Mouse (Mus musculus): ENCODE measurements around the gene Drd5. TPM values are rescaled to one million over a fixed set of nuclear protein-coding genes. Genes with fewer than 3 reads are reported as not detected.

The Drd5 gene
- not detected in 2 replicates for polyA plus RNA-seq (2016; fragmentation: Nextera tagmentation; extraction: Ambion mirVana)

- H3K4me3 ChIP-seq = peak within 1 kb of the TSS; percentile 54
- no peaks in the 10 kb centered on the region for H3K9me3 ChIP-seq (replicated peaks)
- H3K27ac ChIP-seq = no peak within 1 kb of the TSS
- DNase-seq (ENCODE audit: low spot score) = peak; percentile 53
- WGBS = 3% methylated on average over 67 of the region's 67 CpGs
- peaks cover 79% of the 10 kb centered on the region for H3K27me3 ChIP-seq (ENCODE audit: low read depth, poor library complexity, severe bottlenecking)
- no peaks in the 10 kb centered on the region for H3K36me3 ChIP-seq
- H3K4me1 ChIP-seq = peaks cover 11% of the 10 kb centered on the region
Measured at GRCm38 (mm10) chr5:38318966-38319786, at the start of gene Drd5. Gene Drd5 (plus strand): TSS chr5:38319367.

DNA sequence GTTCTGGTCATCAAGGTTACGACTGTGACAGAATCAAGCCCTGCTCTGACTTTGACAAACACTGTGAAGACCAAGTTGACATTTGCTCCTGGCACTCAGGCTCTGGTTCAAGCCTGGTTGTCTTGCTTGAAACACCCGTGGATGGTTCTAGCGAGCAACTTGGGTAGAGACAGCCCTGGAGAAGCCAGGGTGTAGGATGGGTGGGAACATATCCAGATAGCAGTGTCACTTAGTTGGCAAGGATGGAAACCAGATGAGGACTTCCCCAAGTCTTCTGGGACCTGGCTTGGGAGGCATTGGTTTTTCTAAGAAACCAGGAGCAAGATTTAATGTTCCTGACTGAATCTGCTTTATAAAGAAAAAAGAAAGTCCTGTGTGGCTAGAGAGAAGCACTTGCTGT, 48.2 kb upstream of the Drd5 start:
- WGBS = 88% methylated on average over 3 of the region's 3 CpGs

DNA sequence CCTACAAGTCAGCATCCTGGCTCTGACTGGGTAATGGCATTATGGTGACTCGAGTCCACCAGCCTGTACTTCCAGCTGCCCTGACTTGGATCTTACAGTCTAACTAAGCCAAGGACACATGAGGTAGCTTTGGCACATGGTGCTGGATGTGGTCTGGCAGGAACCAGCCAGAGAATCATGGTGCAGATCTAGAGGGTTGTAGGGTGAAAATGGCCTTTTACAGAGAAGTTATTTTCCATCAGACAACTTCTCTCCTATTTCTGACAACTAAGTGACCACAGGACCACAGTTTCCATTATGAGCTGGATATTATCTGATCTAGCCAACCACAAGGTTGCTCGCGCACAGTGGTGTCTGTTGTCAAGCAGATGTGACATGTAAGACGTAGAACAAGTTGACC, 45.3 kb upstream of the Drd5 start:
- Histone ChIP-seq H3K27me3 (ENCODE audit: low read depth, poor library complexity, severe bottlenecking) (peaks cover 61% of the 10 kb centered on the region), H3K27ac (no peak overlapping the region), H3K9me3 (replicated peaks) (no peaks in the 10 kb centered on the region), H3K4me1 (peaks cover 18% of the 10 kb centered on the region), H3K4me3 (no peak overlapping the region), H3K36me3 (peaks cover 22% of the 10 kb centered on the region)
- 93% methylated on average over 4 of the region's 4 CpGs for WGBS
- DNase-seq (ENCODE audit: low spot score) = no peak

More for the DNA sequence above, 48.2 kb upstream of the Drd5 start:
- Histone ChIP-seq H3K4me3 (no peak overlapping the region), H3K9me3 (replicated peaks) (no peaks in the 10 kb centered on the region), H3K4me1 (no peaks in the 10 kb centered on the region; the same call in 1 of the 2 replicates), H3K27ac (no peak overlapping the region), H3K36me3 (peaks cover 48% of the 10 kb centered on the region), H3K27me3 (ENCODE audit: low read depth, poor library complexity, severe bottlenecking) (peaks cover 32% of the 10 kb centered on the region)
- no peak for DNase-seq (ENCODE audit: low spot score)

DNA sequence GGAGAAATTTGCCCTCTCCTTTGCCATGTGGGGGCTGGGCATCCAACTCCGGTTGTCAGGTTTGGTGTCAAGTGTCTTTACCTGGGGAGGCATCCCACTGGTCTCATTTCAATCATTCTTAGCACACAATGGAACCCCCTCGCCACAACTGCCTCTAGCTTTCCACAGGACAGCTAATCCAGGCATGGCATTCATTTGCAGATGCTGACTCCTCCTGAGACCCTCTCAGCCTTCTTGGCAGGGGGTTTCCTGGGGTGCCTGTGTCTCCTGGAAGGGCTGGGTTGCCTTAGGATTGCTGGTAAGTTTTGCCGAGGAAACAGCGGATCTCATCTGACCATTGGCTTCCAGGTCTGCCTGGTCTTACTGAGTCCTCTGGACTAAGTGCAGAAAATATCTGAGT, 43.4 kb upstream of the Drd5 start, which contains the start of gene Otop1:
Gene Otop1 (plus strand): TSS at position 202 of the 400 bp plus-strand sequence.
- no peak for DNase-seq (ENCODE audit: low spot score)
- Histone ChIP-seq H3K9me3 (replicated peaks) (no peaks in the 10 kb centered on the region), H3K27me3 (ENCODE audit: low read depth, poor library complexity, severe bottlenecking) (peaks cover 79% of the 10 kb centered on the region), H3K27ac (no peak within 1 kb of the TSS), H3K4me1 (peaks cover 18% of the 10 kb centered on the region), H3K4me3 (peak within 1 kb of the TSS; percentile 47), H3K36me3 (peaks cover 8% of the 10 kb centered on the region)
- WGBS = 12% methylated on average over 4 of the region's 4 CpGs

- H3K27me3 ChIP-seq (ENCODE audit: low read depth, poor library complexity, severe bottlenecking) = peaks cover 79% of the 10 kb centered on the region
- no peak overlapping the region for H3K27ac ChIP-seq
- peak overlapping the region; percentile 47; the same call in 1 of the 2 replicates for H3K4me3 ChIP-seq
- H3K9me3 ChIP-seq (replicated peaks) = no peaks in the 10 kb centered on the region
- DNase-seq (ENCODE audit: low spot score) = peak; percentile 45
- WGBS = 2% methylated on average over 19 of the region's 19 CpGs
- peaks cover 1% of the 10 kb centered on the region for H3K36me3 ChIP-seq
- H3K4me1 ChIP-seq = peaks cover 18% of the 10 kb centered on the region
Measured at GRCm38 (mm10) chr5:38276451-38276850, 42.7 kb upstream of the Drd5 start.

GRCm38 (mm10) chr5:38277098-38277866, 41.9 kb upstream of the Drd5 start:
- DNase-seq (ENCODE audit: low spot score) = peak; percentile 58
- peaks cover 79% of the 10 kb centered on the region for H3K27me3 ChIP-seq (ENCODE audit: low read depth, poor library complexity, severe bottlenecking)
- peak overlapping the region; percentile 47 for H3K4me3 ChIP-seq
- peaks cover 22% of the 10 kb centered on the region for H3K4me1 ChIP-seq
- WGBS = 2% methylated on average over 65 of the region's 65 CpGs
- peak overlapping the region; percentile 38; the same call in 1 of the 2 replicates for H3K27ac ChIP-seq
- H3K36me3 ChIP-seq = no peaks in the 10 kb centered on the region
- H3K9me3 ChIP-seq (replicated peaks) = no peaks in the 10 kb centered on the region

DNA sequence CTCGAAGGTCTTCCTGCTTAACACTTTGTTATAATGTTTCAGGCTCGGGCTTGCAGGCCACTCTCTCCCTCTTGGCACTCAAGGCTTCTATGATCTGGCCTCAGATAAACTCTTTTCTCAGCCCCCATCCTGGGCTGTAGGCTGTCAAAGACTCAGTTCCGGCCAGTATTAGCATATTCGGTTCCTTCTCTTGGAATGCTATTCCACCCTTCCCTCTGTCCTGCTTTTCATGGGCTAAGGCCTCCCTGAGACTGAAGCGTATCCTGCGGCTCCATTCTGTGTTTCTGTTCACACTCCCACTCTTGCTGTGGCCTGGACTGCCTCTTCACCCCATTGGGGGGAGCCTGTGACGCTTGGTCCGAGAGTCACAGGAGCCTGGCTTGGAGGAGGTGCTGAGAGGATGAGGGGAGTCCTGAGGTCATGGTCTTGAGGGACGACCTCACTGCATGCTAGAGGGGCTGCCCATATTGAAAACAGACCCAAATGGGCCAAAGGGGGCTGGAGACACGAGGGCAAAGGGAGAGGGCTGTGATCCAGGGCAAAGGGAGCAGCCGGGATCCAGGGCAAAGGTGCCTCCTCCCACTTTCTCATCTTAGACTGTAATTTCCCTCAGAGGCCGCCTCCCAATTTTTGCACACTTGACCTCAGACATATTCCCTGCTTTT, 41.1 kb upstream of the Drd5 start:
- peaks cover 22% of the 10 kb centered on the region for H3K4me1 ChIP-seq
- H3K9me3 ChIP-seq (replicated peaks) = no peaks in the 10 kb centered on the region
- 12% methylated on average over 12 of the region's 12 CpGs for WGBS
- no peaks in the 10 kb centered on the region for H3K36me3 ChIP-seq
- H3K4me3 ChIP-seq = peak overlapping the region; percentile 47
- peaks cover 76% of the 10 kb centered on the region for H3K27me3 ChIP-seq (ENCODE audit: low read depth, poor library complexity, severe bottlenecking)
- H3K27ac ChIP-seq = no peak overlapping the region
- DNase-seq (ENCODE audit: low spot score) = no peak

- Histone ChIP-seq H3K9me3 (replicated peaks) (no peaks in the 10 kb centered on the region), H3K4me1 (peaks cover 22% of the 10 kb centered on the region), H3K4me3 (no peak overlapping the region), H3K36me3 (no peaks in the 10 kb centered on the region), H3K27ac (no peak overlapping the region), H3K27me3 (ENCODE audit: low read depth, poor library complexity, severe bottlenecking) (peaks cover 56% of the 10 kb centered on the region)
- WGBS = 53% methylated on average over 1 of the region's 1 CpGs
- DNase-seq (ENCODE audit: low spot score) = no peak
Measured at GRCm38 (mm10) chr5:38280075-38280474, 39.1 kb upstream of the Drd5 start.

- 55% methylated on average over 9 of the region's 9 CpGs for WGBS
- no peak for DNase-seq (ENCODE audit: low spot score)
- H3K27me3 ChIP-seq (ENCODE audit: low read depth, poor library complexity, severe bottlenecking) = no peaks in the 10 kb centered on the region
Measured at GRCm38 (mm10) chr5:38285724-38286123, 33.4 kb upstream of the Drd5 start.

DNA sequence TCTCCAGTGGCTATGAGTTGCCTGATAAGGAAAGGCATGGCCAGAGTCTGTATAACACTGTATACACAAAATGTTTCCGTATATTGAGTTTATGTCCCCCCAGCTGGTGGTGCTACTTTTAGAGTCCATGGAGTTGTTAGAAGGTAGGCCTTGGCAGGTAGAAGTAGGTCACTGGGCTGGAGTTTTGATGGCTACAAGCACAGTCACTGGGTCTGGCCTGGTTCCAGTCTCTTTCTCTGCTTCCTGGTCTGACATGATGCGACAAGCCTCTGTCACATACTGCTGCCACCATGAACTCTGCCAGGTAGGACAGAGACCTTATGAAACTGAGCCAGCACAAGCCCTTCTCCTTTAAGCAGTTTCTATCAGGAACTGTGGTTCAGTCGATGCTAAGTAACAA, 30.7 kb upstream of the Drd5 start:
- DNase-seq (ENCODE audit: low spot score) = no peak
- no peak overlapping the region for H3K4me3 ChIP-seq
- peaks cover 4% of the 10 kb centered on the region; the same call in 1 of the 2 replicates for H3K4me1 ChIP-seq
- H3K9me3 ChIP-seq (replicated peaks) = no peaks in the 10 kb centered on the region
- H3K36me3 ChIP-seq = no peaks in the 10 kb centered on the region
- no peak overlapping the region for H3K27ac ChIP-seq
- no peaks in the 10 kb centered on the region for H3K27me3 ChIP-seq (ENCODE audit: low read depth, poor library complexity, severe bottlenecking)
- WGBS = 89% methylated on average over 3 of the region's 3 CpGs

More at GRCm38 (mm10) chr5:38285724-38286123, 33.4 kb upstream of the Drd5 start:
- Histone ChIP-seq H3K27ac (no peak overlapping the region), H3K9me3 (replicated peaks) (no peaks in the 10 kb centered on the region), H3K36me3 (no peaks in the 10 kb centered on the region), H3K4me3 (no peak overlapping the region), H3K4me1 (peaks cover 8% of the 10 kb centered on the region; the same call in 1 of the 2 replicates)

- DNase-seq (ENCODE audit: low spot score) = no peak
- Histone ChIP-seq H3K27ac (no peak overlapping the region), H3K36me3 (no peaks in the 10 kb centered on the region), H3K4me1 (peaks cover 16% of the 10 kb centered on the region), H3K4me3 (no peak overlapping the region), H3K27me3 (ENCODE audit: low read depth, poor library complexity, severe bottlenecking) (0 out of 2 replicates have a peak, but pooled peaks cover 4% of the 10 kb centered on the region), H3K9me3 (replicated peaks) (no peaks in the 10 kb centered on the region)
- 92% methylated on average over 12 of the region's 12 CpGs for WGBS
Measured at GRCm38 (mm10) chr5:38301761-38302411, 17.3 kb upstream of the Drd5 start.

GRCm38 (mm10) chr5:38302651-38303050, 16.5 kb upstream of the Drd5 start:
- Histone ChIP-seq H3K4me1 (peaks cover 16% of the 10 kb centered on the region), H3K36me3 (no peaks in the 10 kb centered on the region), H3K27ac (no peak overlapping the region), H3K4me3 (no peak overlapping the region), H3K9me3 (replicated peaks) (no peaks in the 10 kb centered on the region), H3K27me3 (ENCODE audit: low read depth, poor library complexity, severe bottlenecking) (0 out of 2 replicates have a peak, but pooled peaks cover 4% of the 10 kb centered on the region)
- 62% methylated on average over 12 of the region's 12 CpGs for WGBS
- no peak for DNase-seq (ENCODE audit: low spot score)
